Mouse (Mus musculus): ENCODE measurements around the gene Ptms. TPM values are rescaled to one million over a fixed set of nuclear protein-coding genes. Genes with fewer than 3 reads are reported as not detected.

Ptms gene
- polyA plus RNA-seq, 1 experiment: 2,310 TPM

GRCm38 (mm10) chr6:124955212-124955611 lies 35.3 kb upstream of the Ptms start:
- Histone ChIP-seq H3K4me1 (ENCODE audit: control insufficient read depth, insufficient read depth, low read length) (no peaks in the 10 kb centered on the region), H3K4me3 (replicated peaks; ENCODE audit: extremely low read depth, low read depth, low read length) (no peak overlapping the region)
- WGBS: 92% methylated on average over 4 of the region's 4 CpGs
- TF ChIP-seq POLR2A (IDR thresholded peaks at IDR 0.05; ENCODE audit: borderline replicate concordance, extremely low read depth, low read depth, low read length): no peak
- TF ChIP-seq CTCF (IDR thresholded peaks at IDR 0.05; ENCODE audit: insufficient read depth, low read length): no peak
- no peak for DNase-seq

- no peaks in the 10 kb centered on the region for H3K4me1 ChIP-seq (ENCODE audit: control insufficient read depth, insufficient read depth, low read length)
- no peak overlapping the region for H3K4me3 ChIP-seq (replicated peaks; ENCODE audit: extremely low read depth, low read depth, low read length)
- TF ChIP-seq POLR2A (IDR thresholded peaks at IDR 0.05; ENCODE audit: borderline replicate concordance, extremely low read depth, low read depth, low read length) (no peak), CTCF (IDR thresholded peaks at IDR 0.05; ENCODE audit: insufficient read depth, low read length) (no peak)
- DNase-seq: no peak
- 89% methylated on average over 2 of the region's 2 CpGs for WGBS
Measured at GRCm38 (mm10) chr6:124953991-124954715, 34.2 kb upstream of the Ptms start.

GRCm38 (mm10) chr6:124943526-124943925 lies 23.6 kb upstream of the Ptms start:
- TF ChIP-seq CTCF (IDR thresholded peaks at IDR 0.05; ENCODE audit: insufficient read depth, low read length) (no peak), POLR2A (IDR thresholded peaks at IDR 0.05; ENCODE audit: borderline replicate concordance, extremely low read depth, low read depth, low read length) (no peak)
- no peak for DNase-seq
- Histone ChIP-seq H3K4me1 (ENCODE audit: control insufficient read depth, insufficient read depth, low read length) (no peaks in the 10 kb centered on the region), H3K4me3 (replicated peaks; ENCODE audit: extremely low read depth, low read depth, low read length) (no peak overlapping the region)
- 91% methylated on average over 3 of the region's 3 CpGs for WGBS

- Histone ChIP-seq H3K4me1 (ENCODE audit: control insufficient read depth, insufficient read depth, low read length) (no peaks in the 10 kb centered on the region), H3K4me3 (replicated peaks; ENCODE audit: extremely low read depth, low read depth, low read length) (no peak overlapping the region)
- WGBS: 90% methylated on average over 1 of the region's 1 CpGs
- DNase-seq: no peak
- no peak for TF ChIP-seq POLR2A (IDR thresholded peaks at IDR 0.05; ENCODE audit: borderline replicate concordance, extremely low read depth, low read depth, low read length)
- no peak for TF ChIP-seq CTCF (IDR thresholded peaks at IDR 0.05; ENCODE audit: insufficient read depth, low read length)
Measured at GRCm38 (mm10) chr6:124941679-124942078, 21.8 kb upstream of the Ptms start.

- no peak for TF ChIP-seq CTCF (IDR thresholded peaks at IDR 0.05; ENCODE audit: insufficient read depth, low read length)
- TF ChIP-seq POLR2A (IDR thresholded peaks at IDR 0.05; ENCODE audit: borderline replicate concordance, extremely low read depth, low read depth, low read length): no peak
- Histone ChIP-seq H3K4me3 (replicated peaks; ENCODE audit: extremely low read depth, low read depth, low read length) (no peak overlapping the region), H3K4me1 (ENCODE audit: control insufficient read depth, insufficient read depth, low read length) (no peaks in the 10 kb centered on the region)
- 90% methylated on average over 7 of the region's 7 CpGs for WGBS
- DNase-seq: no peak
Measured at GRCm38 (mm10) chr6:124938554-124938953, 18.7 kb upstream of the Ptms start.

- H3K4me1 ChIP-seq (ENCODE audit: control insufficient read depth, insufficient read depth, low read length): no peaks in the 10 kb centered on the region
- TF ChIP-seq CTCF (IDR thresholded peaks at IDR 0.05; ENCODE audit: insufficient read depth, low read length): no peak
- TF ChIP-seq POLR2A (IDR thresholded peaks at IDR 0.05; ENCODE audit: borderline replicate concordance, extremely low read depth, low read depth, low read length): no peak
- no peak for DNase-seq
Measured at GRCm38 (mm10) chr6:124937493-124937892, 17.6 kb upstream of the Ptms start.

GRCm38 (mm10) chr6:124936681-124937080 lies 16.8 kb upstream of the Ptms start:
- no peak overlapping the region for H3K4me3 ChIP-seq (replicated peaks; ENCODE audit: extremely low read depth, low read depth, low read length)
- TF ChIP-seq POLR2A (IDR thresholded peaks at IDR 0.05; ENCODE audit: borderline replicate concordance, extremely low read depth, low read depth, low read length): no peak
- TF ChIP-seq CTCF (IDR thresholded peaks at IDR 0.05; ENCODE audit: insufficient read depth, low read length): no peak
- no peak for DNase-seq
- WGBS: 78% methylated on average over 1 of the region's 1 CpGs
- H3K4me1 ChIP-seq (ENCODE audit: control insufficient read depth, insufficient read depth, low read length): peaks cover 4% of the 10 kb centered on the region; the same call in 1 of the 2 replicates

More at GRCm38 (mm10) chr6:124937493-124937892, 17.6 kb upstream of the Ptms start:
- 59% methylated on average over 2 of the region's 2 CpGs for WGBS
- no peak overlapping the region for H3K4me3 ChIP-seq (replicated peaks; ENCODE audit: extremely low read depth, low read depth, low read length)

GRCm38 (mm10) chr6:124934670-124935069 lies 14.8 kb upstream of the Ptms start:
- TF ChIP-seq CTCF (IDR thresholded peaks at IDR 0.05; ENCODE audit: insufficient read depth, low read length) (no peak), POLR2A (IDR thresholded peaks at IDR 0.05; ENCODE audit: borderline replicate concordance, extremely low read depth, low read depth, low read length) (no peak)
- no peak for DNase-seq
- no peak overlapping the region for H3K4me3 ChIP-seq (replicated peaks; ENCODE audit: extremely low read depth, low read depth, low read length)
- peaks cover 4% of the 10 kb centered on the region; the same call in 1 of the 2 replicates for H3K4me1 ChIP-seq (ENCODE audit: control insufficient read depth, insufficient read depth, low read length)
- WGBS: 93% methylated on average over 7 of the region's 7 CpGs

- no peak for TF ChIP-seq POLR2A (IDR thresholded peaks at IDR 0.05; ENCODE audit: borderline replicate concordance, extremely low read depth, low read depth, low read length)
- TF ChIP-seq CTCF (IDR thresholded peaks at IDR 0.05; ENCODE audit: insufficient read depth, low read length): no peak
- peaks cover 4% of the 10 kb centered on the region; the same call in 1 of the 2 replicates for H3K4me1 ChIP-seq (ENCODE audit: control insufficient read depth, insufficient read depth, low read length)
- no peak overlapping the region for H3K4me3 ChIP-seq (replicated peaks; ENCODE audit: extremely low read depth, low read depth, low read length)
- WGBS: 85% methylated on average over 3 of the region's 3 CpGs
- DNase-seq: no peak
Measured at GRCm38 (mm10) chr6:124933127-124933526, 13.2 kb upstream of the Ptms start.

GRCm38 (mm10) chr6:124932314-124932695 lies 12.4 kb upstream of the Ptms start:
- 44% methylated on average over 12 of the region's 12 CpGs for WGBS
- peak overlapping the region; percentile 84 for H3K4me3 ChIP-seq (replicated peaks; ENCODE audit: extremely low read depth, low read depth, low read length)
- H3K4me1 ChIP-seq (ENCODE audit: control insufficient read depth, insufficient read depth, low read length): peaks cover 4% of the 10 kb centered on the region; the same call in 1 of the 2 replicates
- DNase-seq: no peak
- TF ChIP-seq POLR2A (IDR thresholded peaks at IDR 0.05; ENCODE audit: borderline replicate concordance, extremely low read depth, low read depth, low read length) (no peak), CTCF (IDR thresholded peaks at IDR 0.05; ENCODE audit: insufficient read depth, low read length) (no peak)
